Mouse (Mus musculus) heart, postnatal 0 days (tissue): ENCODE data around the gene Phactr2.

Experiments
- CTCF ChIP-seq: IDR thresholded peaks from 2 replicates; pipeline ENCODE4 v1.5.1; 2016; ENCODE audit warnings: antibody characterized with exemption, control low read depth, low read depth
- EP300 ChIP-seq: IDR thresholded peaks from 2 replicates; pipeline ENCODE4 v1.6.1; 2016; ENCODE audit warnings: antibody characterized with exemption, low read depth

GRCm38 (mm10) chr10:13323139-13323805, 150.9 kb downstream of the Phactr2 start:
- no peak for TF ChIP-seq CTCF
- no peak for TF ChIP-seq EP300
